Mouse (Mus musculus) brain, adult 2 months (tissue): ENCODE results near the gene Spdef.

Source experiments
- DNase-seq: peaks from one replicate; pipeline ENCODE4 v3.0.0; 2011; ENCODE audit warnings: low read depth, low spot score

Gene Spdef

DNA sequence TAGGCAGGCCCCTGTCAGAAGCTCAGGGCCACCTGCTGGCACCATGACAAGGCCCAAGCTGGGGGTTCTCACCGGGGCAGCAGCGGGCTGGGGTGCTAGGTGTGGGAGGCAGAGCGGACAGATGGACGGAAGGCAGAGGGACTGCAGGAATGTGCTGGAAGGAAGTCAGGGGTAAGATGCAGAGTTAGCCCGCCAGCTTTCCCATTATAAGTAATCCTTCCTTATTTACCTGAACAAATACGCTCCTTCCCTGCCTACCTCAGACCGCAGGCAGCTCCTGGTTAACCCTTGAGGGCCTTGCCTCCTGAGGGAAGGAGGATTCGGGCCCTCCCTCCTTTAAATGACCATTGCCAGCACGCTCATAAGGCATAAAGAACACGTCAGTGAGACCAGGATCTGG lies at the start of gene Spdef:
Spdef (minus strand) TSS at position 186 of the 400 bp plus-strand sequence.
- no peak for DNase-seq

- DNase-seq, result no peak
Observed at GRCm38 (mm10) chr17:27777823-27778222, 49.1 kb upstream of the Spdef start.

- DNase-seq, result peak; percentile 53
Observed at GRCm38 (mm10) chr17:27774198-27774597, 45.4 kb upstream of the Spdef start.

DNA sequence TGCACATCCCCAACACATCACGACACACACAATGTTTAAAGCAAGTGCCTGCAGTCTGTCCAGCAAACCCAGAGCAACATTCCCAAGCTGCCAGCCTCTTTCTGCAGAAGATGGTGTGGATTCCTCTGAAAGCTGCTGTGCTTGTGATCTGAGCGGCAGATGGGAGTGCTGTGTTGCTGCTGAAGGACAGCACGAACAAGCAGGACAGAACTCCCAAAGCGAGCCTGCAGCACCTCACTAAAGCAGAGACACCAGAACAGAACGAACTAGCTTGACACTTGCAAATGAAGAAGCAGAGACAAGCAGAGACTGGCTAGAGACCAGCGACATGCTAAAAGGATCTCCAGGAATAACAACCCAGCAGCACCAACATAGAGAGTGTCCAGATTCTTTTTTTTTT lies 42.9 kb upstream of the Spdef start:
- DNase-seq, result peak; percentile 74

GRCm38 (mm10) chr17:27768817-27769542 lies 40.2 kb upstream of the Spdef start:
- DNase-seq, result peak; percentile 92

DNA sequence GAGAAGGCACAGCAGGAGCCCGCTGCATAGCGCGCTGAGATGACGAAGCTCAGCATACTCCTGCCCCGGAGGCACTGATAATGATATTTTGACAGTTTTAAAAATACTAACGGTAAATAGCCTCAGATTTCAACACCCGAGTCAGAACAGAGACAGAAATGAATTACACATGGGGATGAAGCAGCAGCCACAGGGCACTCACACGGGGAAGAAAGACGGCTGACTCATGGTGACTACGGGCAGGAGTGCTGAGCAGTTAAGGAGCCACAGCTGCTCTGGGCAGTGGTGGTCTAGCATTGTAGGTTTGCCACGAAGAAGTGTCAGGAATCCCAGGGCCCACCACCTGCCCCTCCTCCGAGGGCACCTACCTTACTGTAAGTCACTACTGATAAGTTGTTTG lies 38.8 kb upstream of the Spdef start:
- no peak for DNase-seq

DNA sequence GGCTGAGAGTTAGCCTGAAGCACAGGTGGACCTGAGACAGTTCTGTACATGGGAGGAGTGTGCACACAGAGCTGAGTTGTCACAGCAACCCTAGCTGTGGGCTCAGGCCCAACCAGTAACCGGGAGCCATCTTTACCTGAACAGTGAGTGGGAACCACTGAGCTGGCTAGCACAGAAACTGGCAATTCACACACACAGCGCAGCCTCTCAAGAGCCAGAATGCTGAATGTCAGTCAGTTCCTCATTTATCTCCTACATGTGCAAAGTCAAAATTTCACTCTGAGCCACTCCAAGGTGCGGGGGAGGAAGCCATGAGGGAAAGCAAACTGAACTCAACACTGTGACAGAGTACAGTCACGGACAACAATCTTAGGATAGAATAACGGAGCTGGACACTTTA lies 38.4 kb upstream of the Spdef start:
- peak; percentile 80 for DNase-seq

- DNase-seq, result no peak
Observed at GRCm38 (mm10) chr17:27765066-27765465, 36.3 kb upstream of the Spdef start.

- no peak for DNase-seq
Observed at GRCm38 (mm10) chr17:27764453-27764852, 35.7 kb upstream of the Spdef start.

DNA sequence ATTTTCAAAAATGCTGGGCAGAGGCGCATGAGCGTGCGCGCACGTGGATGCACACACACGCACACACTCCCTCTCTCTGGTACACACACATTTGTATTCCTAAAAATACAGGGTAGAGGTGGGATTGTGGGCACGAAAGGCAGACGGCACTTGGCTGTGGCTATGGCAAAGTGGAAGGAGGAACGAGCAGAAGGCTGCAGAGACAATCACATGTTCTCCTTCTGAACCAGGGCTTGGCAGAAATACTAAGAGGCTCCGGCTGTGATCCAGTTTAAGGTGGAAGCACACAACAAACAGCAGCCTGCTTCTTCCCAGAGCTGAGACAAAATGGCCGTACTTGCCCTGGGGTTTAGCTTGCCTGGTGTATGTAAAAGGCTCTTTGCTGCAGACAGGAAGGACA lies 34.1 kb upstream of the Spdef start:
- peak; percentile 85 for DNase-seq

DNA sequence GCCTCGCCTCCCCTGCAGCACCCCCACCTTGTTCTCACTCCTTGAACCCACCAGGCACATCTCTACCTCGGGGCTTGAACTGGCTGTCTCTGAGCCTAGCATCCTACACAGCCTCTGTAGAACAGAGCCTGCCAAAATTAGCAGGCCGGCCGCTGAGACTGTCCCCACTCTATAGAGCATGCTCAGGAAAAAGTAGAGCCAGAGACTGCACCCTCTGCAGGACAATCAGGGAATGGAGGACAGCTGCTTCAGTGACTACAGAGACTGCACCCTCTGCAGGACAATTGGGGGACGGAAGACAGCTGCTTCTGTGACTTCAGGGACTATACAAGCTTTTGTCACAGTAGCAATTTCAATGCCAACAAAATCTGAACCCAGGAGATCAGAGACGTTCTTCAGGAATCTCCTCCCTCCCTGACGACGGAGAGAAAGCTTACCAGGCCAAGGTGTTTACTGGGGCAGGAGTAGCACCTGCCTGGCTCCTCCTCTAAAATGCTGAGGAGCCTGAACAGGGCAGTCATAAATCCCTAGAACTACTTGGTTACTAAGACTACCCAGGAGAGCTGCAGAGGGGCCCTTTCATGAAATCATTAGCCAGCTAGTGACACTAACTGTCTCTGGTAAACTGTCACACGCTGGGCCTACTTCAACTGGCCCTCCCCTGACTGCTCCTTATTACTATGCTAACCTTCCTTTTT lies 33.0 kb upstream of the Spdef start:
- peak; percentile 98 for DNase-seq

DNA sequence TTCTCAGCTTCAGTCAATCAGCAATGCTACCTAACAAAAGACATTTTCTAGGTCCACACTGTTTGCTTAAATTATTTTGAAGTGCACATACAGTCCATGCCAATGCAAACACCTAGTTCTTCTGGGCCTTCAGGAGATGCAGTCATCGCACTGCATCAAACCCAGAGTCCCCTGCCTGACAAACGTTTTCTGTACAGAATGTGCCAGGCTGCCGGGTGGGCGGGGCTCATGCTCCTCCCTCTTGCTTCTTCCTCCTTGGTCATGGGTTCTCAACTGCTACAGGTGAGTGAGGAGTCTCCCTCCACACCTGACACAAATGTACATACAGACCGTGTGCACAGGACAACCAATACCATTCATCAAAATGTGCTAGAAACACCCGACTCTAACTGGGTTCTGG lies 31.4 kb upstream of the Spdef start:
- DNase-seq, result no peak

GRCm38 (mm10) chr17:27751314-27752202 lies 22.8 kb upstream of the Spdef start:
- DNase-seq, result peak; percentile 69

- DNase-seq, result no peak
Observed at GRCm38 (mm10) chr17:27750451-27750942, 21.7 kb upstream of the Spdef start.

- no peak for DNase-seq
Observed at GRCm38 (mm10) chr17:27748123-27748522, 19.4 kb upstream of the Spdef start.

DNA sequence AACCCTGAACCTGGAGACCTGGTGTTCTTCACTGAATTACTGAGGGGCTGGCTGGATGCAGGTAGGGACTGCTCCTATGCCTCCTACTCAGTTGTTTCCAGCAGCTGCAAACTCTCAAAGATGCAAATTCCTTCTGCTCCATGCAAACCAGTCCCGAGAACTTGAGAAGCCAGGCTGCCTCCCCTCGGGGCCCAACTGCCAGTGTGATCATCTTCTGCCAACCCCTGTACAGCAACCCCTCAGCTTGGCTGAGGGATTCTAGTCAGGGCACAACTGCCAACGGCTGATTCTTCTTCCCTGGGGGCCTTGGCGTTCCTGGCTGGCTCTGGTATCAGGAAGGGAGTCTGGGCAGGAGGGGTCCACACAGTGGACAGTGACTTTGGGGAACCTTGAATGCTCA lies 17.7 kb upstream of the Spdef start:
- no peak for DNase-seq

DNA sequence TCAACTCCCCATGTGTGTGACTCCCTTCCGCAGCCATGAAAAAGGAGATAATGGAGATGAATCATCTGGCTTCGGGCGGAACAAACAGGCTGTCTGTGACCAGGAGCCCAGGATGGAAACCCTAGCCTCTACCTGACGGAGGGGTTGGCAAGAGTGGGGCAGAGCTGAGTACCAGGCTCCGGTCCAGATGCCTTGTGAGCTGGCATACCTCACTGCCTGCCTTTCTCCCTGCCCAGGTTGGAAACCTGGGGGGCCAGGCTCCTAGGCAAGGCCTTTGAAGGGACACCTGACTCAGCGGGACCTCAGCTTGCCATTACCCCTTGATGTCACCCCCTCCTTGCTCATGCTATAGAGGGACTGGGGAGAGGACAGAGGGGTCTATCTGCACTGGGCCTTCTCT lies 12.2 kb upstream of the Spdef start:
- DNase-seq, result peak; percentile 66

GRCm38 (mm10) chr17:27734344-27735073 lies 5.8 kb upstream of the Spdef start:
- DNase-seq, result no peak

DNA sequence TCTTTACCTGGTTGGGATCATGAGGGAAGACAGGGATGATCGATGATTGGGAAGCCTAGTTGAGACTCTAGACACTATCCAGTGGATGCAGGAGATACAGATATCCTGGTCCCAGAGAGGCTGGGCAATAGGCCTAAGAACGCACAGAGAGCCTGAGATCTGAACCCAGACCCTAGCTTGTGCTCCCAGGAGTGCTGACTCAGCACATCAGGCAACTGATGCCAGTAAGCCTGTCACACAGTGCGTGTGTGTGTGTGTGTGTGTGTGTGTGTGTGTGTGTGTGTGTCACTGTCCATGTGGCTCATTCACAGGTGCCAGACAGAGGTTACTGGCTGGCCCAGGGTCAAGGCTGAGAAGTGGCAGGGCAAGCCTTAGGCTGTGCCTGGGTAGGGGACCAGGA lies 3.9 kb upstream of the Spdef start:
- no peak for DNase-seq

- DNase-seq, result no peak
Observed at GRCm38 (mm10) chr17:27732152-27732551, 3.4 kb upstream of the Spdef start.

GRCm38 (mm10) chr17:27726527-27726926 lies 2.2 kb downstream of the Spdef start:
- DNase-seq, result no peak
